Mouse (Mus musculus) CH12.LX (cell line): ENCODE measurements around the gene Ncoa6. TPM values are rescaled to one million over a fixed set of nuclear protein-coding genes. Genes with fewer than 3 reads are reported as not detected.

ENCODE experiments used
- DNase-seq: peaks from one replicate; pipeline ENCODE4 v3.0.0-alpha.2; 2013; ENCODE audit errors: extremely low read depth
- H3K27ac ChIP-seq: 2 replicates; pipeline ENCODE4 v1.5.1; 2012; ENCODE audit warnings: low read depth, mild to moderate bottlenecking, control low read depth, moderate library complexity; ENCODE audit not compliant: insufficient read depth
- H3K27me3 ChIP-seq: replicated peaks from 2 replicates; pipeline ENCODE3; 2012; ENCODE audit warnings: inconsistent platforms
- H3K36me3 ChIP-seq, 2 experiments: replicated peaks in 1 of 2; 2 replicates each; pipeline versions ENCODE3 to v1.6.1; 2012; ENCODE audit warnings: inconsistent platforms in 1 of 2, low read length in 1 of 2, mild to moderate bottlenecking in 1 of 2, mixed read lengths in 1 of 2, moderate library complexity in 1 of 2; ENCODE audit not compliant: control insufficient read depth in 1 of 2, insufficient read depth in 1 of 2
- H3K4me1 ChIP-seq, 2 experiments: 2 replicates each; pipeline ENCODE4 v1.6.1; 2012; ENCODE audit warnings: inconsistent platforms in 1 of 2, moderate library complexity in 1 of 2; ENCODE audit not compliant: insufficient read depth in 2 of 2, control insufficient read depth in 1 of 2
- H3K4me2 ChIP-seq: 2 replicates; pipeline ENCODE4 v1.6.1; 2012; ENCODE audit warnings: low read depth, mild to moderate bottlenecking, control low read depth; ENCODE audit not compliant: poor library complexity, insufficient read depth, severe bottlenecking
- H3K4me3 ChIP-seq, 3 experiments: fragments of 150-350 bp in 1 of 3; sonication (generic) in 1 of 3; replicated peaks in 1 of 3; 2 replicates each; pipeline versions ENCODE3 to v1.5.1; 2011 to 2012; ENCODE audit warnings: low read depth in 2 of 3, low read length in 2 of 3, mild to moderate bottlenecking in 2 of 3, moderate library complexity in 2 of 3, control low read depth in 1 of 3, improper control_type of control experiment in 1 of 3, inconsistent platforms in 1 of 3, mixed read lengths in 1 of 3; ENCODE audit not compliant: poor library complexity in 1 of 3
- H3K79me2 ChIP-seq: replicated peaks from 2 replicates; pipeline ENCODE4 v1.6.1; 2012; ENCODE audit warnings: mild to moderate bottlenecking, moderate library complexity; ENCODE audit not compliant: control insufficient read depth, poor library complexity, insufficient read depth, severe bottlenecking; ENCODE audit errors: extremely low read depth
- H3K9ac ChIP-seq: 2 replicates; pipeline ENCODE4 v1.6.1; 2012; ENCODE audit warnings: low read depth, mild to moderate bottlenecking, control low read depth, moderate library complexity; ENCODE audit not compliant: insufficient read depth
- H3K9me3 ChIP-seq: replicated peaks from 2 replicates; pipeline ENCODE3; 2012; ENCODE audit warnings: low read length, inconsistent platforms, mixed read lengths
- CHD1 ChIP-seq: IDR thresholded peaks from 2 replicates; pipeline ENCODE4 v1.6.1; 2012; ENCODE audit warnings: low read depth, low read length, improper control_type of control experiment, inconsistent platforms
- CHD2 ChIP-seq: IDR thresholded peaks from 2 replicates; pipeline ENCODE4 v1.6.1; 2011; ENCODE audit warnings: low read length, improper control_type of control experiment
- CTCF ChIP-seq, 2 experiments: IDR thresholded peaks in 1 of 2; conservative IDR thresholded peaks in 1 of 2; 2 replicates each; pipeline ENCODE4 v1.5.1; 2011 to 2012; ENCODE audit warnings: low read depth in 2 of 2, low read length in 2 of 2, improper control_type of control experiment in 1 of 2, inconsistent platforms in 1 of 2, mild to moderate bottlenecking in 1 of 2, moderate library complexity in 1 of 2
- ELF1 ChIP-seq: IDR thresholded peaks from 2 replicates; pipeline ENCODE4 v1.6.1; 2014; ENCODE audit warnings: low read depth, mild to moderate bottlenecking, inconsistent platforms, low read length, improper control_type of control experiment
- EP300 ChIP-seq: IDR thresholded peaks from 2 replicates; pipeline ENCODE4 v1.6.1; 2011; ENCODE audit warnings: low read length, improper control_type of control experiment
- GABPA ChIP-seq: IDR thresholded peaks from 2 replicates; pipeline ENCODE4 v1.6.1; 2012; ENCODE audit warnings: low read depth, low read length, improper control_type of control experiment, inconsistent platforms; ENCODE audit not compliant: insufficient replicate concordance
- MAFK ChIP-seq: IDR thresholded peaks from 2 replicates; pipeline ENCODE4 v1.6.1; 2011; ENCODE audit warnings: low read length, improper control_type of control experiment; ENCODE audit not compliant: insufficient replicate concordance
- MAZ ChIP-seq: IDR thresholded peaks from 2 replicates; pipeline ENCODE4 v1.6.1; 2012; ENCODE audit warnings: low read depth, mild to moderate bottlenecking, inconsistent platforms, low read length, improper control_type of control experiment, moderate library complexity
- MYC ChIP-seq: IDR thresholded peaks from 2 replicates; pipeline ENCODE4 v1.6.1; 2011; ENCODE audit warnings: low read depth, mild to moderate bottlenecking, improper control_type of control experiment, low read length
- NELFE ChIP-seq: IDR thresholded peaks from 2 replicates; pipeline ENCODE4 v1.6.1; 2011; ENCODE audit warnings: low read depth, low read length, improper control_type of control experiment
- NRF1 ChIP-seq: IDR thresholded peaks from 2 replicates; pipeline ENCODE4 v1.6.1; 2014; ENCODE audit warnings: low read depth, mild to moderate bottlenecking, inconsistent platforms, low read length, improper control_type of control experiment, moderate library complexity
- POLR2A ChIP-seq: IDR thresholded peaks from 2 replicates; pipeline ENCODE4 v1.6.1; 2011; ENCODE audit warnings: low read depth, mild to moderate bottlenecking, improper control_type of control experiment, low read length
- POLR2AphosphoS2 ChIP-seq: IDR thresholded peaks from 2 replicates; pipeline ENCODE4 v1.6.1; 2011; ENCODE audit warnings: low read depth, low read length, improper control_type of control experiment
- RCOR1 ChIP-seq: conservative IDR thresholded peaks from 2 replicates; pipeline ENCODE4 v1.6.1; 2012; ENCODE audit warnings: low read depth, mild to moderate bottlenecking, inconsistent platforms, low read length, improper control_type of control experiment
- SIN3A ChIP-seq: IDR thresholded peaks from 2 replicates; pipeline ENCODE4 v1.6.1; 2012; ENCODE audit warnings: low read length, improper control_type of control experiment, inconsistent platforms
- SMC3 ChIP-seq: IDR thresholded peaks from 2 replicates; pipeline ENCODE4 v1.6.1; 2011; ENCODE audit warnings: low read depth, low read length, improper control_type of control experiment
- USF1 ChIP-seq: IDR thresholded peaks from 2 replicates; pipeline ENCODE4 v1.6.1; 2014; ENCODE audit warnings: low read depth, mild to moderate bottlenecking, inconsistent platforms, low read length, improper control_type of control experiment
- USF2 ChIP-seq: conservative IDR thresholded peaks from 2 replicates; pipeline ENCODE4 v1.6.1; 2011; ENCODE audit warnings: low read depth, low read length, improper control_type of control experiment
- ZMIZ1 ChIP-seq: IDR thresholded peaks from 2 replicates; pipeline ENCODE4 v1.6.1; 2012; ENCODE audit warnings: low read depth, mild to moderate bottlenecking, inconsistent platforms, low read length, improper control_type of control experiment
- dilution Hi-C: fragments of 300-500 bp; cut with MboI; formaldehyde crosslinking; loops from 2 replicates; pipeline ENCODE4 v1.14.3; 2020; ENCODE audit warnings: low sequenced_read_pairs; ENCODE audit not compliant: extremely low pct_unique_long_range_greater_than_20kb, extremely low pct_ligation_motif_present
- in situ Hi-C: fragments of 300-500 bp; cut with MboI; formaldehyde crosslinking; loops from 3 replicates; pipeline ENCODE4 v1.14.3; 2019; ENCODE audit warnings: low sequenced_read_pairs, low pct_ligation_motif_present, low pct_unique_long_range_greater_than_20kb, mixed read lengths
- polyA plus RNA-seq: library from polyadenylated mRNA; unstranded; fragments of >175 nt; gene quantifications from 2 replicates; pipeline ENCODE4 v1.2.1, GENCODE M21; 2012; ENCODE audit warnings: low read depth; ENCODE audit not compliant: insufficient read length
- total RNA-seq, 2 experiments: library from RNA; depleted of rRNA; stranded (reverse); fragments of 300-350 nt in 1 of 2; fragments of >200 nt in 1 of 2; gene quantifications; 2 replicates each; pipeline ENCODE4 v1.2.3; 2012 to 2014

Ncoa6 gene
- total and polyA plus RNA-seq, 3 experiments, result 5.4 to 20.6 (median 5.9) TPM

GRCm38 (mm10) chr2:155502596-155502995 is 28.9 kb upstream of the Ncoa6 start:
- Histone ChIP-seq H3K27me3 (no peaks in the 10 kb centered on the region), H3K27ac (no peak overlapping the region), H3K9ac (no peak overlapping the region), H3K9me3 (no peaks in the 10 kb centered on the region), H3K4me1 (peaks cover 5 to 7% of the 10 kb centered on the region in 2 experiments), H3K4me2 (no peak overlapping the region), H3K4me3 (no peak overlapping the region), H3K79me2 (no peaks in the 10 kb centered on the region), H3K36me3 (peaks cover 0 to 12% of the 10 kb centered on the region in 2 experiments)
- no peak for TF ChIP-seq MAZ
- no peak for TF ChIP-seq MYC
- TF ChIP-seq POLR2A, result no peak
- TF ChIP-seq ELF1, result no peak
- no peak for TF ChIP-seq SMC3
- no peak for TF ChIP-seq NRF1
- TF ChIP-seq CHD2, result no peak
- no peak for TF ChIP-seq CHD1
- TF ChIP-seq NELFE, result no peak
- TF ChIP-seq MAFK, result no peak
- no peak for TF ChIP-seq EP300
- TF ChIP-seq CTCF (conservative IDR thresholded peaks at IDR 0.05 in 1 of 2, IDR thresholded peaks at IDR 0.05 in 1 of 2; ENCODE audit: low read depth in 2 of 2, low read length in 2 of 2), result no peak
- no peak for TF ChIP-seq RCOR1
- TF ChIP-seq USF2, result no peak
- no peak for DNase-seq
- dilution Hi-C loops (no loop called here), in situ Hi-C loops (loop anchor here (25.0 kb wide), 1 partner anchor 260 kb away; the partner anchor contains the start of gene Procr)

GRCm38 (mm10) chr2:155490998-155491397 is 17.3 kb upstream of the Ncoa6 start:
- Histone ChIP-seq H3K4me2 (no peak overlapping the region), H3K79me2 (no peaks in the 10 kb centered on the region), H3K36me3 (peaks cover 0 to 7% of the 10 kb centered on the region in 2 experiments), H3K27ac (no peak overlapping the region), H3K9me3 (no peaks in the 10 kb centered on the region), H3K4me1 (no peaks in the 10 kb centered on the region), H3K27me3 (no peaks in the 10 kb centered on the region), H3K9ac (no peak overlapping the region), H3K4me3 (no peak overlapping the region)
- TF ChIP-seq SIN3A (no peak), GABPA (no peak), ELF1 (no peak), CHD1 (no peak), NELFE (no peak), USF1 (no peak), ZMIZ1 (no peak), MAFK (no peak), POLR2AphosphoS2 (no peak), CTCF (conservative IDR thresholded peaks at IDR 0.05 in 1 of 2, IDR thresholded peaks at IDR 0.05 in 1 of 2; ENCODE audit: low read depth in 2 of 2, low read length in 2 of 2) (no peak)
- DNase-seq, result no peak
- in situ Hi-C loops, result no loop called here
- dilution Hi-C loops, result no loop called here
